Mouse (Mus musculus): ENCODE measurements at regions not wholly inside any gene's neighbourhood (a gene's known extent, or its start where the extent isn't known, plus 50 kb on each side); places are given as distances from the start of the nearest gene placed in this dataset.

DNA sequence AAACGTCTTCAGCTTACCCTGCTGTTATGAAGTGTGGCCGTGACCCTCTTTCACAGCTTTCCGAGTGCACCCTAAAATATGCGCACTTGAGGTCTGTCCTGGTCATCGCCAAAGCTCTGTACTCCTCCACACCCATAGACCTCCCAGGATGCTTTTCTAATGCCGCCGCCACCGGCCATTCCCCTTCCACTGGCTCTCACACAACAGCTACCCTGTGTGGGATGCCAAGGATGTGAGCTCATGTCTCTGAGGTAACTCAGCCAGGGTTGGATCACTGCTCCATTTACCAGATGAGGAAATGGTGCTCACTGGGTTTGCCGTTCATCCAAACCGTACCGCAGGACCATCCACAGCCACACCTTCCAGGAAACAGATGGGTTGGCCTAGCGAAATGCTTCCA is 212.8 kb upstream of the Nfe2l3 start:
- no peak for TF ChIP-seq CTCF (IDR thresholded peaks at IDR 0.05; ENCODE audit: extremely low read depth, insufficient read depth, insufficient read length, insufficient replicate concordance)
- TF ChIP-seq POLR2A (IDR thresholded peaks at IDR 0.05; ENCODE audit: low read depth, low read length): no peak
